Mouse (Mus musculus) thymus, postnatal 10 days (tissue): ENCODE measurements around the gene Eif4e1b.
A peak's percentile ranks its signal among the peaks of the same experiment; 100 is the strongest.

Experiments used
- DNase-seq, 2 experiments: peaks; one replicate each; pipeline ENCODE4 v3.0.0; 2021; ENCODE audit warnings: low spot score in 2 of 2

Eif4e1b gene

GRCm38 (mm10) chr13:54783698-54784097, at the start of gene Eif4e1b:
Gene Eif4e1b, plus strand, starts transcription at chr13:54783998.
- DNase-seq, result no peak

- no peak for DNase-seq
Measured at GRCm38 (mm10) chr13:54736931-54737330, 46.9 kb upstream of the Eif4e1b start.

- DNase-seq, result no peak
Measured at GRCm38 (mm10) chr13:54737488-54738212, 46.1 kb upstream of the Eif4e1b start.

DNA sequence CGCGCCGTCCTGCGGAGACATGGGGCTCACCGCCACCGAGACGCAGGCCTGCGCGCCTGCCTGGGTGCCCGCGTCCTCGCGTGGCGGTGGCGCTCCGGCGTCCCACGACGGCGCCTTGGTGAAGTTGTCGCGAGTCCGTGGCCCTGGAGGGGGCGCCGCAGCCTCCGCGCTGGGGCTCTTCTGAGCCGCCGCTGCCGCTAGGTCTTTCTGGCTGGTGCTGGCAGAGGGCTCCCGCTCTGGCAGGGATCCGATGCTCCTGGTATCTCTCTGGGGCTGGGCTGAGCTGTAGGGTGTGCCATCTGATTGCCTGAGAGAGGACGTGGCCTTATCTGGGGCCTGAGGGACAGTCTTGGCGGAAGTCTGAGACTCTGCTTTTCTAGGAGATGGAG, 45.6 kb upstream of the Eif4e1b start:
- DNase-seq, result no peak

DNA sequence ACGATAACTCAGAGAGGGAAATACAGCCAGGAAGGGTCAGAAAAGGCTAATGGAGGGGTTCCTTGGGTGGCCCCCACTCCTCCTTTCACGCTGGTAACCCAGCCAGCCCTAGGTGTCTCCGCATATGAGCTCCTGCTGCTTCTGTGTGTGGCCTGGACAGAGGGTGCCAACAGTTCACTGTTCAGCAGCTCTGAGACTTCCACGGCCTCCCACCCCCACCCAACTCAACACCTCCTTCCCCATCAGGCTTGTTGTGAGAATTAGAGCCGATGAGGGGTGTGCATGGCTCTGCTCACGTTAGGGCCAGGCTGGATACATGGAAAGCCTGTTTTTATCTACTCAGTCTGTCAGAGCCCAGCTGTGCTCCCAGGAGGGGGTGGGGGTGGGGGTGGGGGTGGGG, 37.7 kb upstream of the Eif4e1b start:
- DNase-seq, result no peak

- no peak for DNase-seq
Measured at GRCm38 (mm10) chr13:54746896-54747295, 36.9 kb upstream of the Eif4e1b start.

DNA sequence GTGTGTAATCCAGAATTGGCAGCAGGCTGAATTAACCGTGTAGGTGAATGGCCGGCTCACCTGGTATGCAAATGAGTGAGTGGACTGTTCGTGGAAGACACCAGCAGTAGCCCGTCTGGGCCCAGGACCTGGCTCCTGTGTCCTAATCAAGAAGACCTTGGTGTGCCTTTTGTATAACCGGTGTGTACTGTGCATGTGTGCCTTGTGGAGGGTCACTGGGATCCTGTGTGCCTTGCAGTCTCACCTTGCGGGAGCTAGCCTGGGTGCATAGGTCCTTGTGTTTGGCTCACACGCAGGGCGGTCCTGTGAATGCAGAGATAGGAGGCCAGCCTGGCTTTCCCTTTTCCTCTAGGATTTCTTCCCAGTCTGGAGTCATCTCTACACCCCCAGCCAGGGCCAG, 35.6 kb upstream of the Eif4e1b start:
- no peak for DNase-seq

DNA sequence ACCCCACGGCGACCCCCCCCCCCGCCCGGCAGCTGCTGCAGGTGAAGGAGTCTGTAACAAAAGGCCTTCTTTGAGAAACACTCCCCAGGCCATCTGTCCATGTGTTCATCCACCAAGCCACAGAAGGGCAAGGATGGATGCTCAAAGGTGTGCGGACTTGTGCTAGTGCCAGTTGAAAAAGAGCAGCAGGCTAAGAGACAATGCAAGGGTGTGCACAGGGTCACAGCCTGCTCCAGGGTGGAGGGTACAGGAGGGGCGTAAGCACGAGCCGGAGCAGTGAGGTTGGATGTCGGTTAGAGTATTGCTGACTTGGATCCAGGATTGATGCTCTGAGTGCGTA, 35.1 kb upstream of the Eif4e1b start:
- DNase-seq, result no peak

- DNase-seq, result no peak
Measured at GRCm38 (mm10) chr13:54749061-54749863, 34.5 kb upstream of the Eif4e1b start.

DNA sequence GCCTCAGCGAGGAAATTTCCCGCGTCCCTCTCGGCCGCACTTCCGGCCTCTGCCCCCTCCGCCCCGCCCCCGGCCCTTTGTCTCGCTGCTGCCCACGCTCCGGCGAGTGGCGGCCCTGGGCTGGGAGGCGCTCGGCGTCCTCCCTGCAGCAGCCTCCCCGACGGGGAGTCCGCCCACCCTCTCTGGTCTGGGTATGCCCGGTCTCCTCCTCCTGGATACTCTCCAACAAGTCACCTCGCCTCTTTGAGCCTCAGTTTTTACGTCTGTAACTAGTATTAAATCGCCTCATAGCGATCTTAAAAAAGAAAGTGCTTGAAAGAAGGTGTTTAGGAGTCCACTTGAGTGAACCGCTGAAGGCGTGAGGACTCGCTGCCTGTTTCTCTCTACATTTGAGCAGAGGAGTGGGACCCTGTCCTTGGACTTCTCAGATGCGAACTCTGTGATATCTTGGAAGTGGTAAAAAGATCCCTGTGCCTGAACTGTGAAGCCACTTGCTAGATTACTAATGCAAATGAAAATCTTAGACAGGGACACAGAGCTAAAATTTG, 33.9 kb upstream of the Eif4e1b start, which contains the start of gene Gprin1:
TSS of gene Gprin1 (minus strand) at position 11 of the 548 bp plus-strand sequence.
- no peak for DNase-seq

- DNase-seq, result peak in 1 of 2 experiments; percentile 32
Measured at GRCm38 (mm10) chr13:54750699-54751098, 33.1 kb upstream of the Eif4e1b start.

DNA sequence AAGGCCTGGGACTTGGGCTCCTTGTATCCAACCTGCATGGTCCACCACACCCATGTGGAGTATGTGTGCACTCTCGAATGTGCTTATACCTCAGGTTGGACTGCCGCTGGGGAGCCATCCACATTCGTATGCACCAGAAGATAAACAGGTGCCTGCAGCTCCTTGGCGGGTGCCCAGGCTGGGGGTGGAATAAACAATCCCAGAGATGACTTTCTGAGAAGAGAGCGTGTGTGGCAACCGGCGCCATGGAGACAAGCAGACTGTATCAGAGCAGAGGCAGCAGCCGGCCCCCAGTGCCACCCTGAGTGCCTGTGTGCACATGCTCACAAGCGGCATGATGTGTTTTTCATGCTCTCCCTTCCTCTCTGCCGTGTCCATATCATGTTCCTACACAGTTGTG, 31.1 kb upstream of the Eif4e1b start:
- DNase-seq, result no peak

DNA sequence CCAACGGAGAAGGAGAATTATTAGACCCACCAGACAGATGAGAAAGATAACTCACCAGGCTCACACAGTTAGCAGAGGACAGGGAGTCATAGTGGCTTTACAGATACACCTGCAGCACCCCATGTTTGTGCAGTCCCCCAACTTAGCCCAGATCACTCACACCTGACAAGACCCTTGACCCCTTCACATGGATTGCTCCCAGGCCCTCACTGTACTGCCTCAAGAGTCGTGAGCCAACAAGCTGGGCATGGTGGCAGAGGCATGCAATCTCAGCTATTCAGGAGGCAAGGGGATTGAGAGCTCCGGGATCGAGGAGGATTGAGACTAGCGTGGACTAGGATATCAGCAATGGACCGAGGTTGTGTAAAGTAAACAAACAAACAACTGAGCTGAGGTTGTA, 30.1 kb upstream of the Eif4e1b start:
- DNase-seq, result no peak

- no peak for DNase-seq
Measured at GRCm38 (mm10) chr13:54754169-54755080, 29.4 kb upstream of the Eif4e1b start.

DNA sequence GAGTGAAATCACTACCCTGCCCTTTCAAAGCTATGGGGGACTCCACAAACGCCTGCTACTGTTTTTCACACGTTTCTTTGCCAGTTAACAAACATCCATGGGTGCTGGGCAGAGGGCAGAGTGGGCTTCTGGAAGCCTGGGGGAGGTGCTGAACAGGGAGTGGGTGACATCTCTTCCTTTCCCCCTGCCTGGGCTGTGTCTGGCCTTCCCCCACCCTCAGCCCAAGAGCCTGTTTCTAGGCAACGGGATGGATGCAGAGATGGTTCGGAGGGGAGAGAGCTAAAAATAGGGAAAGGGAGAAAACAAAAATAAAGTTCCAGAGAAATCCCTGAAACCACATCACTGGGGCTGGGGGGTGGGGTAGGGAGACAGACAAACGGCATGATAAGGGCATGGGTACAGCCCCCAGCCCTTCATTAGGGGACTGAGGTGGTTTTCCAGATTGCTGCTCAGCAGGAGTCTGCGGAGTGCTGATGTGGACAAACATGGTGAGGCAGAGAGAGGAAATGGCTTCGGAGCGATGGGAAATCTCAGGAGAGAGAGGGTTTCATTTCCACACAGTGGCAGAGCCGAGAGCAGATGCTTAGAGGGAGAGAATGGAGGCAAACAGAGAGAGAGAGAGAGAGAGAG, 28.5 kb upstream of the Eif4e1b start:
- no peak for DNase-seq

- DNase-seq, result no peak
Measured at GRCm38 (mm10) chr13:54756156-54756712, 27.6 kb upstream of the Eif4e1b start.

GRCm38 (mm10) chr13:54757093-54757830, 26.5 kb upstream of the Eif4e1b start:
- DNase-seq, result no peak

DNA sequence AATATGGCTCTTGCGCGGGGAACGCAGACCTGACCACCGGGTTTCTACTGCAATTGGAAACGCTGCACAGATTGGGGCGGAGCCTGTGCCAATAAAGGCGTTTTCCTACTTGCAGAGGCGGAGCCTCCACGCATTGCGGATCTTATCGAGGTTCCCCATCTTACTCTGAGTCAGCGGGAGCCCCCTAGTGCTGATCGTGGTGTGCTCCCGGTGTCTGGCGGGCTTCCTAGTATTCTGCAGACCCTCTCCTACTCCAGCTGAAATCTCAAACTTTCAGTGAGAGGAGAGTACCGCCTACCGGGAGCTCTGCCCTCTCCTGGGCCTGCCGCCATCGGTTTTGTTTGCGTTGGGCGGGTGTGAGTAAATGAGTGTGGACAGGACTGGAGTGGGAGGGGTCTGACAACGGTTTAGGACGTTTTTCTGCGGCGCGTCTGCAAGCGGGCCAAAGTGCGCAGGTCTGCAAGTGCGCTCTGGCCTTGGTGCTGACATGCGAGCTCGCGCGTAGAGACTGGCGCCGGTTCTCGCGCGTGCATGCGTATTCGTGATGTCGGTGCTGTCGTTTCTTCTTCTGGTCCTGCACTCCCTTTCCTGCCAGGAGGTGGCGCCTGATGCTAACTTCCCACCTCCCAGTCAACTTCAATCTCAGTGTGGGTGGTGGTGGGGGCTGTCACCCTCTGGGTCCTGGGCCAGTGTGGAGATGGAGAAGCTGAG, 25.6 kb upstream of the Eif4e1b start:
- peak in 1 of 2 experiments; percentile 35 for DNase-seq

DNA sequence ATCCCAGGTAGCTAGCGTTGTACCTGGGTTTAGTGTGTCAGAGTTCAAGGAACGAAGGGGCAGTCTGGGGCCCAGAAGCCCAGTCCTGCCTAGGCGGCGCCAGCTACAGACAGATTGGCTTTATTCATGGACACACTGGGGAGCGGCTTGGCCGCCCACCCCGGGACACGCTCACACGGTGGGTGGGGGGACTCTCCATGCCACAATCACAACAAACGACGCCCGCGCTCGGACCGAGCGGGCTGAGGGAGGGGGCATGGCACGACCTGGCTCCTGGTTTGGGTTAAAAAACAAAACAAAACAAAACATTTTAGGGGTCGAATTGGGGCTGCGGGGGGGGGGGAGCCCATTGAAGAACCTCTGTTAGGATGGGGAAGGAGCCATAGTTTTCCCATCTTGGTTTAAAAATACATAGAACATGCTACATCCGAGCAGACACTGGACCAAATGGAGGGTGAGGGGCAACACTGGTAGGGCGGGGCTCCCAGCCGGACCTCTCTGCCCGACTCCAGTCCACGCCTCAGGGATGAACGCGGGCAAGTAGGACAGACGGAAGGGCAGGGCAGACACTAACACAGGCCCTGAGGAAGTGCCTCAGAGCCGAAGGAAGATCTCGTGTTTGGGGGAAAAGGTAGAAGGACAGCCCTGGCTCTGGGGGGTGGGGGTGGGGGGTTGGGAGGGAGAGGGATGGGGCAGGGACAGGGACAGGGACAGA, 24.9 kb upstream of the Eif4e1b start:
- DNase-seq, result no peak
